Mouse (Mus musculus): ENCODE data around the gene Ppm1h. TPM values are rescaled to one million over a fixed set of nuclear protein-coding genes. Genes with fewer than 3 reads are reported as not detected.

Gene Ppm1h
- polyA plus RNA-seq, 1 experiment from 2014 or later, result 11.5 TPM

DNA sequence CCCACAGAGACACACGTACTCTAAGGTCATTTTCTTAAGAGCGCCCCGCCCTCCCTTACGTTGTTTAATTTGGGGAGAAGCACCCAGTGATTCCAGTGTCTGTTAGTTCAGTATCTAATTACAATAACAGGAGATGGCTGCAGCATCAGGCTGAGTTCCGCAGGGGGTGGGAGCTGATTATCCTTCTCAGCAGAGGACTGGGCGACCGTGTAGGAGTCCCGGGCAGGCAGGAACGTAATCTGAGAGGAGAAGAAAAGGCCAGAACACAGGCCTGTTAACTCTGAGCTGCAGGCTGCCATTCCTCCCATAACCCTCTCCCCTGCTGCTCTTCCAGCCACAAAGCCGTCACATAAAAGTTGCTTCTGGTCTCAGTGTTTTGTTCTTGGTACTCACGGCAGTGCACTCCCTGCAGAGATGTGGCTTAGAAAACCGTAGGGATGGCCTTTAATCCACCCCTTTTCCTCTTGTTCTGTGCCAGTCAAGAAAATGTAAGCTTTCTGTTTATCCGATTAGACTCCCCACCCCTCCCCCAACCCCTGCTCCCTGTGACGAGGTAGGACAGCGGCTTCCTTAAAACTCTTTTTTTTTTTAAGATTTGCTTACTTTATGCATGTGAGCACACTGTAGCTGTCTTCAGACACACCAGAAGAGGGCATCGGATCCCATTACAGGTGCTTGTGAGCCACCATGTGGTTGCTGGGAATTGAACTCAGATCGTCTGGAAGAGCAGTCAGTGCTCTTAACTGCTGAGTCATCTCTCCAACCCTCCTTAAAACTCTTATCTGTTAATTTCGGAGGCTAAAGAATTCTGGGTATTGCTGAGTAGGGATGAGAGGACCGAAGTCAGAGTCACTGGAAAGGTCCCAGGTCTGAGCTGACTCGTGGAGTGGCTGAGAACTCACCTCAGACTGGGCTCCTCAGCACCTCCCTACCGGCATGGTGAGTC, 113.7 kb downstream of the Ppm1h start:
- peak overlapping the region; percentile 46 for H3K4me2 ChIP-seq (replicated peaks; ENCODE audit: low read depth, low read length)
- no peaks in the 10 kb centered on the region for H3K27me3 ChIP-seq (ENCODE audit: control insufficient read depth, insufficient read depth, low read length)
- no peak overlapping the region for H3K27ac ChIP-seq (ENCODE audit: low read length)
- 0 out of 2 replicates have a peak overlapping the region, but pooled peaks have one; percentile 3 for H3K9ac ChIP-seq (replicated peaks; ENCODE audit: low read depth, low read length)
- H3K4me1 ChIP-seq (ENCODE audit: control insufficient read depth, insufficient read depth, low read length), result peaks cover 15% of the 10 kb centered on the region; the same call in 1 of the 2 replicates
- no peak for ATAC-seq (ENCODE audit: insufficient number of reproducible peaks, insufficient read depth, low FRiP score, low read depth)
- 0 out of 2 replicates have a peak overlapping the region, but pooled peaks have one; percentile 9 for H3K4me3 ChIP-seq (ENCODE audit: low read depth, low read length)
- 6% methylated on average over 21 of the region's 21 CpGs for WGBS
- no peaks in the 10 kb centered on the region for H3K9me3 ChIP-seq (ENCODE audit: control insufficient read depth, low read depth, low read length)
- H3K36me3 ChIP-seq (ENCODE audit: control insufficient read depth, insufficient read depth, low read length), result no peaks in the 10 kb centered on the region

DNA sequence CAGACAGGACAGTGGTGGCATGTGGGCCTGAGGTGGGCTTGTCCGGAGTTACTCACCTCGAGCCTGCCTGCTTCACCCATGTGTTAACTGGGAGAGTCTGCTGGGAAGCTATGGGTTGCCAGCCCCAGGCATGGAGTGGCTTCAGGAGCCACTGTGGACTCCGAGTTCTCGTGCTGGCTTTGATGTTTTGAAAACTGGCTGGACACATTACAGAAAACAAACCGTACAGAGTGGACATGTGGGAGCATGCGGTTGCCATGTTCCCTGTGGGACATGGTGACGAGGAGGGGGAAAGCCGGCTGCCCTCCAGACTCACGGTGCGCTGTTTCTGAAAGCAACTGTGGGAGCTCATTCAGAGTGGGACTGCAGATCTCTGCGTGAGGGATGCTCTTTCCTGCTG, 114.6 kb downstream of the Ppm1h start:
- H3K36me3 ChIP-seq (ENCODE audit: control insufficient read depth, insufficient read depth, low read length), result no peaks in the 10 kb centered on the region
- H3K4me1 ChIP-seq (ENCODE audit: control insufficient read depth, insufficient read depth, low read length), result peaks cover 15% of the 10 kb centered on the region; the same call in 1 of the 2 replicates
- H3K9ac ChIP-seq (replicated peaks; ENCODE audit: low read depth, low read length), result no peak overlapping the region
- no peaks in the 10 kb centered on the region for H3K9me3 ChIP-seq (ENCODE audit: control insufficient read depth, low read depth, low read length)
- no peak overlapping the region for H3K27ac ChIP-seq (ENCODE audit: low read length)
- WGBS, result 70% methylated on average over 11 of the region's 11 CpGs
- H3K4me2 ChIP-seq (replicated peaks; ENCODE audit: low read depth, low read length), result no peak overlapping the region
- no peak for ATAC-seq (ENCODE audit: insufficient number of reproducible peaks, insufficient read depth, low FRiP score, low read depth)
- no peaks in the 10 kb centered on the region for H3K27me3 ChIP-seq (ENCODE audit: control insufficient read depth, insufficient read depth, low read length)
- H3K4me3 ChIP-seq (ENCODE audit: low read depth, low read length), result no peak overlapping the region

DNA sequence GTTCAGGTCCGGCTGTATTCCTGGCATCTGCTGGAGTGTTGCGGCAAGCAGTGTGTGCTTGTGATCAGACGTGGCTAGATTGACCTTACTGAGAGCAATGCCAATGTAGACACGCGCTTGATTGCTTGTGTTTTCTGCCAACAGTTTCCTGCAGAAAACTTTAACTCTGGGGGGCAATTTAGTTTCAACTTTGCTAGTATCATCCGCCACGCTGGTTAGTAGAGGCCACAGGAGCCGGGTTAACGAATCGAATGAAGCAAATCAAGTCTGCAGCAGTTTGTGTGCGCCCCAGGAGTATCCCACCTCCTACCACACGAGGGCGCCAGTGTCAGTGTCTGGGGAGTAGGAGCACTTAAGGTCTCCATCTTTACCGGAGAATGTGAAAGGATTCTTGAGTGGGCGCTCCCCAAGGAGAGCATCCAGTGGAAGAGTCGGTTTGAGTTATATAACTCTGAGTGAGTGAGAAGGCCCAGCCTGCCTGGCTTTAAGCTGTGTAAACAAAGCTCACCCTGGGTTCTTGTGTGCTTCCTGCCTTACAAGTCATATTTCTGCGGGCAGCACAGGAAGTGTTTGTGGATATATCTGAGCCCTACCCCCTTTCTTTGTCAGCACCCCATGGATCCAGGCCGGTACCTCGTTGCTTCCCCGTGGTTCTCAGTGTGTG, 115.8 kb downstream of the Ppm1h start:
- Histone ChIP-seq H3K4me1 (ENCODE audit: control insufficient read depth, insufficient read depth, low read length) (peaks cover 15% of the 10 kb centered on the region; the same call in 1 of the 2 replicates), H3K4me3 (ENCODE audit: low read depth, low read length) (0 out of 2 replicates have a peak overlapping the region, but pooled peaks have one; percentile 11), H3K36me3 (ENCODE audit: control insufficient read depth, insufficient read depth, low read length) (no peaks in the 10 kb centered on the region), H3K27ac (ENCODE audit: low read length) (peak overlapping the region; percentile 85), H3K4me2 (replicated peaks; ENCODE audit: low read depth, low read length) (peak overlapping the region; percentile 26), H3K27me3 (ENCODE audit: control insufficient read depth, insufficient read depth, low read length) (no peaks in the 10 kb centered on the region), H3K9me3 (ENCODE audit: control insufficient read depth, low read depth, low read length) (no peaks in the 10 kb centered on the region), H3K9ac (replicated peaks; ENCODE audit: low read depth, low read length) (no peak overlapping the region)
- WGBS, result 32% methylated on average over 20 of the region's 20 CpGs
- ATAC-seq (ENCODE audit: insufficient number of reproducible peaks, insufficient read depth, low FRiP score, low read depth), result peak; percentile 66

DNA sequence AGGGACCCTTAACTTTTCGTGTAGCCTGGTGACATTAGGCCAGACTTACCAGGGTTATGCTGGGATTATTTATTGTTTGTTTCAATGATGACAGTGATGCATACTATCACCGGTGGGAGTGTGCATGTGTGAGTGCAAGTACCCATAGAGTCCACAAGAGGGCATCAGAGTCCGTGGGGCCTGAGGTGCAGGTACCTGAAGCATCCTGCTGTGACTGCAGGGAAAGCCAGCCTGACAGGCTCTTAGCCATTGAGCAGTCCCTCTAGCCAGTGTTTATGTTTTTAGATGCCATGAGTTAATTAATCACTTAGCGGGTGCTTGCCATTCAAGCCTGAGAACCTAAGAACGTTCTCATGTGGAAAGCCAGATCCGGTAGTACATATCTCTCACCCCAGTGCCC, 119.4 kb downstream of the Ppm1h start:
- ATAC-seq (ENCODE audit: insufficient number of reproducible peaks, insufficient read depth, low FRiP score, low read depth), result no peak
- Histone ChIP-seq H3K27me3 (ENCODE audit: control insufficient read depth, insufficient read depth, low read length) (no peaks in the 10 kb centered on the region), H3K9me3 (ENCODE audit: control insufficient read depth, low read depth, low read length) (no peaks in the 10 kb centered on the region), H3K27ac (ENCODE audit: low read length) (no peak overlapping the region), H3K4me3 (ENCODE audit: low read depth, low read length) (no peak overlapping the region), H3K36me3 (ENCODE audit: control insufficient read depth, insufficient read depth, low read length) (no peaks in the 10 kb centered on the region), H3K9ac (replicated peaks; ENCODE audit: low read depth, low read length) (no peak overlapping the region), H3K4me1 (ENCODE audit: control insufficient read depth, insufficient read depth, low read length) (peaks cover 7% of the 10 kb centered on the region; the same call in 1 of the 2 replicates), H3K4me2 (replicated peaks; ENCODE audit: low read depth, low read length) (no peak overlapping the region)
- WGBS, result 79% methylated on average over 6 of the region's 6 CpGs

DNA sequence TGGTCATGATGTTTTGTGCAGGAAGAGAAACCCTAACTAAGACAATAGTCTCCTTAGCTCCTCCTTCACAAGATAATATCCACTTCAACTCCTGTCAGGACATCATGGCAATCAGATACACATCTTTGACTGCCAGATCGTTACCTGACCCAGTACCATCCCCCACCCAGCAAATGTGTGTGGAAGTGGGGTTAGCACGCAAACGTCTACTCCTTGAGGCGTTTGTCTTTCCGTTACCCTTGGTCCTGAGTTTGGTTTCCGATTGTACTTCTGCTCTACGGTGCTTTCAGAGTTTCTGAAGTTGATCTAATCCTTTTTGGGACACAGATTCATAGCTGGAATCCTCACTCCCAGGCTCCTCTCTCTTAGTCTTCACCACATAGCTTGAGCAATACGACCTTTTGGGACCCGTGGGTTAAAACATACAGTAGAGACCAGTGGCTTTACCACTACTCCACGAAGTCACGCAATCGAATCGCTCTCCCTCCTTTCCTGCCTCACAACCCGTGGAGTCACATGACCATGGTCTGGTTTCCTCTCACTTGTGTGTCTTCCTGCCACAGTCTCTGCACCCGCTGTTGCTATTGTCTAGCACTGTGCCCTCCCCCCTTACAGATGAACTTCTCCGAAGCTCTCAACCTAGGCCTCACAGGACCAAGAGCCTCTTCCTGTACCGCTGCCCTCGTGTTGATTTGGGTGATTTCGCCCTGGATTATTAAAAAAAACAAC, 121.6 kb downstream of the Ppm1h start:
- Histone ChIP-seq H3K4me2 (replicated peaks; ENCODE audit: low read depth, low read length) (no peak overlapping the region), H3K27me3 (ENCODE audit: control insufficient read depth, insufficient read depth, low read length) (no peaks in the 10 kb centered on the region), H3K36me3 (ENCODE audit: control insufficient read depth, insufficient read depth, low read length) (no peaks in the 10 kb centered on the region), H3K27ac (ENCODE audit: low read length) (no peak overlapping the region), H3K4me3 (ENCODE audit: low read depth, low read length) (no peak overlapping the region), H3K9ac (replicated peaks; ENCODE audit: low read depth, low read length) (no peak overlapping the region), H3K9me3 (ENCODE audit: control insufficient read depth, low read depth, low read length) (no peaks in the 10 kb centered on the region), H3K4me1 (ENCODE audit: control insufficient read depth, insufficient read depth, low read length) (no peaks in the 10 kb centered on the region)
- ATAC-seq (ENCODE audit: insufficient number of reproducible peaks, insufficient read depth, low FRiP score, low read depth), result no peak
- WGBS, result 79% methylated on average over 19 of the region's 19 CpGs

DNA sequence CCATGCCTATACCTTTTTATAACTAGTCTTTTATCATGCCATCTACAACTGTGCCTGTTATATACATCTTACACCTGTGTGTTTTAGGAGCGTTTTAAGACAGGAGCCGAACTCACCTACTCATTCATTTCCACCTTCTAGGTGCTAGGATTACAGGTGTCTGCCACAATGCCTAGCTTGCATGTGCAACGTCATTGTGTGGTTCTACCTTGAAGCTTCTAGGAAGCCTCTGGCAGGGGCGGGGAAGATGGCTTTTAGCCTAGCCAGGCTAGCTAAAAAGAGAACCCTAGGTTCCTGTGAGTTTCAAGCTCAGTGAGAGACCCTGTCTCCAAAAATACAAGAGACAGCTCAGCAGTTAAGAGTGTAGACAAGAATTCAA, 122.2 kb downstream of the Ppm1h start:
- no peaks in the 10 kb centered on the region for H3K36me3 ChIP-seq (ENCODE audit: control insufficient read depth, insufficient read depth, low read length)
- no peak overlapping the region for H3K4me3 ChIP-seq (ENCODE audit: low read depth, low read length)
- no peak overlapping the region for H3K9ac ChIP-seq (replicated peaks; ENCODE audit: low read depth, low read length)
- no peak overlapping the region for H3K27ac ChIP-seq (ENCODE audit: low read length)
- no peaks in the 10 kb centered on the region for H3K27me3 ChIP-seq (ENCODE audit: control insufficient read depth, insufficient read depth, low read length)
- H3K4me2 ChIP-seq (replicated peaks; ENCODE audit: low read depth, low read length), result no peak overlapping the region
- H3K9me3 ChIP-seq (ENCODE audit: control insufficient read depth, low read depth, low read length), result no peaks in the 10 kb centered on the region
- no peaks in the 10 kb centered on the region for H3K4me1 ChIP-seq (ENCODE audit: control insufficient read depth, insufficient read depth, low read length)
- WGBS, result 86% methylated on average over 4 of the region's 4 CpGs
- ATAC-seq (ENCODE audit: insufficient number of reproducible peaks, insufficient read depth, low FRiP score, low read depth), result no peak

DNA sequence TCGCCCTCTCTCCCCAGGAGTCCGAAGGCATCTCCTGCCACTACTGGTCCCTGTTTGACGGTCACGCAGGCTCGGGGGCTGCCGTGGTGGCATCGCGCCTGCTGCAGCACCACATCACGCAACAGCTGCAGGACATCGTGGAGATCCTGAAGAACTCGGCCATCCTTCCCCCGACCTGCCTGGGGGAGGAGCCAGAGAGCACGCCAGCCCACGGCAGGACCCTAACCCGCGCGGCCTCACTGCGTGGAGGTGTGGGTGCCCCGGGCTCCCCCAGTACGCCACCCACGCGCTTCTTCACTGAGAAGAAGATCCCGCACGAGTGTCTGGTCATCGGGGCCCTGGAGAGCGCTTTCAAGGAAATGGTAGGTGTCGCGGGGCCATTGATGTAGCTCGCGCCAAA, 123.7 kb downstream of the Ppm1h start:
- Histone ChIP-seq H3K27ac (ENCODE audit: low read length) (no peak overlapping the region), H3K9me3 (ENCODE audit: control insufficient read depth, low read depth, low read length) (no peaks in the 10 kb centered on the region), H3K4me1 (ENCODE audit: control insufficient read depth, insufficient read depth, low read length) (peaks cover 4% of the 10 kb centered on the region; the same call in 1 of the 2 replicates), H3K27me3 (ENCODE audit: control insufficient read depth, insufficient read depth, low read length) (no peaks in the 10 kb centered on the region), H3K4me2 (replicated peaks; ENCODE audit: low read depth, low read length) (peak overlapping the region; percentile 41), H3K9ac (replicated peaks; ENCODE audit: low read depth, low read length) (no peak overlapping the region), H3K4me3 (ENCODE audit: low read depth, low read length) (peak overlapping the region; percentile 6), H3K36me3 (ENCODE audit: control insufficient read depth, insufficient read depth, low read length) (no peaks in the 10 kb centered on the region)
- ATAC-seq (ENCODE audit: insufficient number of reproducible peaks, insufficient read depth, low FRiP score, low read depth), result peak; percentile 68; the same call in 1 of the 2 replicates
- WGBS, result 27% methylated on average over 30 of the region's 30 CpGs

DNA sequence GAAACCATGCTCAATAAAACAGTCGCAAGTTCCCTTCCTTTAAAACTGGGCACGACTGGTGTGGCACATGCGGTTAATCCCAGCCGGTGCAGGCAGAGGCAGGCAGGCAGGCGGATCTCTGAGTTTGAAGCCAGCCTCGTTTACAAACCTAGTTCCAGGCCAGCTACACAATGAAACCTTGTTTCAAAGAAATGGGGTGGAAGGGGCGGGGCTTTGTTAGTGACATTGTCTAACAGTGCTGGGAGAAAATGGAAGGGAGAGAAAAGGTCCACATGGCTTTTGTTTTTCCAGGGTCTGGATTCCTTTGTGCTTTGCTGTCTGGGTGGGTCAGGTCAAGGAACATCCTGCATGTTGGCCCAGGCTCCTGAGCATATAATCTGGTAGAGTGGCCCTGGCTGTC, 124.3 kb downstream of the Ppm1h start:
- no peak for ATAC-seq (ENCODE audit: insufficient number of reproducible peaks, insufficient read depth, low FRiP score, low read depth)
- Histone ChIP-seq H3K27ac (ENCODE audit: low read length) (no peak overlapping the region), H3K4me2 (replicated peaks; ENCODE audit: low read depth, low read length) (no peak overlapping the region), H3K9ac (replicated peaks; ENCODE audit: low read depth, low read length) (no peak overlapping the region), H3K4me1 (ENCODE audit: control insufficient read depth, insufficient read depth, low read length) (peaks cover 9% of the 10 kb centered on the region; the same call in 1 of the 2 replicates), H3K4me3 (ENCODE audit: low read depth, low read length) (0 out of 2 replicates have a peak overlapping the region, but pooled peaks have one; percentile 6), H3K27me3 (ENCODE audit: control insufficient read depth, insufficient read depth, low read length) (no peaks in the 10 kb centered on the region), H3K9me3 (ENCODE audit: control insufficient read depth, low read depth, low read length) (no peaks in the 10 kb centered on the region), H3K36me3 (ENCODE audit: control insufficient read depth, insufficient read depth, low read length) (no peaks in the 10 kb centered on the region)
- WGBS, result 54% methylated on average over 7 of the region's 7 CpGs
